Mouse (Mus musculus): ENCODE data around the gene Slc25a13.

DNA sequence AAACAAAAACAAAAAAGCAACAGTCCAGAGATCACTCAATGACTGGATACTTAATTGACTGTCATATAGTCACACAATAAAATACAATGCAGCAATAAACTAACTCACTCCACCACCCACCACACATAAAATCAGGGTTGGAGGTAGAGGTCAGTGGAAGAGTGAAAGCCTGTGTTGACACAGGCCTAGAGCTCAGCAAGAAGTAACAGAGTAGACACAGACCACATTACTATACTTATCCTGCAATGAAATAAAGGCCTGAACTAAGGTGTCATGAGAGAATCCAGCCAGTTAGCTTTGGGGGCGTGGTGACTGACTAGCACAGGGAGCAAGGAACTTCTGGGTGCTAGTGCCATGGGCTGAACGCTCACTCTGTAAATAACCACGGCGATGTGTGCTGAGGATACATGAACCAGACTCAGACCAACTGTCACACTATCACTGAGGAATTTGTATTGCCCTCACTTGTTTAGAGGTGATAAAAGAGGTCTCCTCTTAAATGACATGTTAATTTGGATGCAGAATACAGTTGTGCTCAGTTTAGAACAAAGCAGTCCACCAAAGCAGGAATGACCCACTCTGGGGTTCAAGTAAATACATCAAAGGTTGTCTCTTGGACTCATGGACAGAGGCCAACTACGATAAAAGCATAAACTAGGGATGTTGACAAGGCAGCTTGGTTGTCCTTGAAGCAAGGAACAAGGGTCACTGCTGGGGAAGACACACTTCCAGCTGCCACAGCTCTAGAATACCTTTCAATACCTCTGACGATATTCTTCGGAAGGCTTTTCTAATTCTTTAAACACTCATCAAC, 31.8 kb downstream of the Slc25a13 start:
- no peak for TF ChIP-seq CTCF (IDR thresholded peaks at IDR 0.05; ENCODE audit: insufficient read depth, low read depth, low read length)
- no peak for TF ChIP-seq POLR2A (IDR thresholded peaks at IDR 0.05; ENCODE audit: insufficient read depth, low read depth, low read length)
